Mouse (Mus musculus): ENCODE results near the gene Sf3b1. TPM values are rescaled to one million over a fixed set of nuclear protein-coding genes. Genes with fewer than 3 reads are reported as not detected.

Sf3b1 gene
- polyA plus RNA-seq, 1 experiment from 2014 or later = 171 TPM

DNA sequence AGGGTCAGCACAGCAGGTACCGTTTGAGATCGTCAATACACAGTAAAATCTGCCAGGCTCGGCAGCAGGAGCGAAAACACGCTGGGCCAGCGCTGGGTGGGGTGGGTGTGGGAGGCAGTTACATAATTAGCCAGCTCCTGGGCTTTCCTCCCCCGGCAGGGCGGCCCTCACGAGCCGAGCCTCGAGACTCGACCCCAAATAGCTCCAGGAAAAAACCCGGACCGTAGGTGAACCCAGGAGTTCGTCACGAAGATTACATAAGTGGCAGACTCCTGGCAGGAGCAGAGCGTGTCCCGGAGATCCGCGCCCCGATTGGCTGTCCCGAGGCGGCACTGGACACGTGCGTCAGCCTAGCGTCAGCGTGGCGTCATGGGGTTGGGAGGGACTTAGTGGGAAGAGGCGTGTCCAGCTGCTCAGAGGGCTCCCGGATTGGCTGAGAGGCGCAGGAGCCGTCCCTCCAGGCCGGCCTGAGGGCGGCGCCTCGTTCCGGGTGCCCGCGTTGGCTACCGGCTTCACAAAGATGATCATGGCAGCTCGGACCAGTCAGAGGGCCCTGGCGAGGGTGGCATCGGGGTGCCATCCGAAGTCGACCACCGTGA is 25.2 kb upstream of the Sf3b1 start, which contains the start of gene Coq10b:
Gene Coq10b (plus strand): TSS at position 416 of the 599 bp plus-strand sequence.
- ATAC-seq (ENCODE audit: low read depth) (peak; percentile 97), DNase-seq (peak; percentile 98)
- peak within 1 kb of the TSS; percentile 79 for H3K9ac ChIP-seq
- H3K27ac ChIP-seq = peak within 1 kb of the TSS; percentile 97
- no peaks in the 10 kb centered on the region; the same call in 1 of the 2 replicates for H3K9me3 ChIP-seq (replicated peaks)
- H3K4me1 ChIP-seq (replicated peaks) = peaks cover 42% of the 10 kb centered on the region
- peak within 1 kb of the TSS; percentile 87 for H3K4me2 ChIP-seq
- peaks cover 10% of the 10 kb centered on the region; the same call in 1 of the 2 replicates for H3K36me3 ChIP-seq
- peak within 1 kb of the TSS; percentile 78 for H3K4me3 ChIP-seq (replicated peaks)
- WGBS (ENCODE audit: insufficient replicate concordance) = under 1% methylated on average over 46 of the region's 46 CpGs
- no peaks in the 10 kb centered on the region for H3K27me3 ChIP-seq

DNA sequence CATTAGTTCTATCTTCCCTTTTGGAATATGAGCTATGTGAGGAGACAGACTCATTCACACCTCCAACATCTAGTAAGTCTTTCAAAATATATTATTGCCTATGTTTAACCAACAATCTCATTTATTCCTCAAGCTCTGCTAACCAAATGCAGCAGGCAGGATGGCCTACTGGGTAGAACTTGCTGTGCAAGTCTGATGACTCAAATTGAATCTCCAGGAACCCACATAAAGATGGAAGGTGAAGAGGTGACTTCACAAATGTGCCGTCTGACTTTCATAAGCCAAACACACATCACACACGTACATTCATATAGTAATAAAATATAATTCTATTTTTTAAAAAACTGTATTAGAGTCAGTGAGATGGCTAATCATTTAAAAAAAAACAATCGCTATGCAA is 24.4 kb upstream of the Sf3b1 start:
- H3K27ac ChIP-seq = peak overlapping the region; percentile 97; the same call in 1 of the 2 replicates
- no peaks in the 10 kb centered on the region for H3K27me3 ChIP-seq
- ATAC-seq (ENCODE audit: low read depth) = no peak
- peaks cover 10% of the 10 kb centered on the region; the same call in 1 of the 2 replicates for H3K36me3 ChIP-seq
- peak overlapping the region; percentile 78 for H3K4me3 ChIP-seq (replicated peaks)
- peak overlapping the region; percentile 78 for H3K9ac ChIP-seq
- H3K4me2 ChIP-seq = peak overlapping the region; percentile 87
- peaks cover 35% of the 10 kb centered on the region for H3K4me1 ChIP-seq (replicated peaks)
- H3K9me3 ChIP-seq (replicated peaks) = no peaks in the 10 kb centered on the region; the same call in 1 of the 2 replicates
- DNase-seq = no peak
- WGBS (ENCODE audit: insufficient replicate concordance) = 66% methylated on average over 3 of the region's 3 CpGs

GRCm38 (mm10) chr1:55048841-55049587 is 21.7 kb upstream of the Sf3b1 start:
- H3K9me3 ChIP-seq (replicated peaks) = no peaks in the 10 kb centered on the region; the same call in 1 of the 2 replicates
- H3K27ac ChIP-seq = no peak overlapping the region
- no peak overlapping the region for H3K4me2 ChIP-seq
- DNase-seq = no peak
- H3K36me3 ChIP-seq = no peaks in the 10 kb centered on the region
- ATAC-seq (ENCODE audit: low read depth) = no peak
- no peak overlapping the region for H3K9ac ChIP-seq
- peaks cover 17% of the 10 kb centered on the region for H3K4me1 ChIP-seq (replicated peaks)
- no peaks in the 10 kb centered on the region for H3K27me3 ChIP-seq
- no peak overlapping the region for H3K4me3 ChIP-seq (replicated peaks)
- 51% methylated on average over 4 of the region's 4 CpGs for WGBS (ENCODE audit: insufficient replicate concordance)

GRCm38 (mm10) chr1:55043164-55043563 is 15.9 kb upstream of the Sf3b1 start:
- 55% methylated on average over 3 of the region's 3 CpGs for WGBS (ENCODE audit: insufficient replicate concordance)
- ATAC-seq (ENCODE audit: low read depth) = no peak

DNA sequence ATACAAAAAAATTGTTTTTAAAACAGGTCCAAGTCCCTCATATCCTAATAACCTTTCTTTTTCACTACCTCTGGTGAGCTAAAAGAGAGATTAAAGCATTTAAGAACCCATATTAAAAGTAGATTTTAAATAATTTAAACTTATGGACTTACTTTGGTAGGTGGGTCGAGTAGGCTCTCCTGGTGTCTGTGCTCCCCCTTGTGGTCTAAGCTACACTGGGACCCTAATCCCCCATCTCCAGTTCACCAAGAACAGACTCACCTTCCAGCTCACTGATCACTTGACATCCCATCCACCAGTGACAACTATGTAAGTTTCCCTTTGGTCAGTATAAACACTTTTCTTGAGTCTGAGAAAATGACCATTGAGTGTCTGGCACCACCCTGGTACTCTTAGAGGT is 15.0 kb upstream of the Sf3b1 start:
- ATAC-seq (ENCODE audit: low read depth) (no peak), DNase-seq (no peak)
- H3K4me3 ChIP-seq (replicated peaks) = no peak overlapping the region
- 0 out of 2 replicates have a peak, but pooled peaks cover 8% of the 10 kb centered on the region for H3K9me3 ChIP-seq (replicated peaks)
- H3K36me3 ChIP-seq = no peaks in the 10 kb centered on the region
- H3K9ac ChIP-seq = no peak overlapping the region
- H3K4me1 ChIP-seq (replicated peaks) = no peaks in the 10 kb centered on the region
- no peak overlapping the region for H3K4me2 ChIP-seq
- no peaks in the 10 kb centered on the region for H3K27me3 ChIP-seq
- 59% methylated on average over 1 of the region's 1 CpGs for WGBS (ENCODE audit: insufficient replicate concordance)
- no peak overlapping the region for H3K27ac ChIP-seq

More at GRCm38 (mm10) chr1:55043164-55043563, 15.9 kb upstream of the Sf3b1 start:
- Histone ChIP-seq H3K4me3 (replicated peaks) (no peak overlapping the region), H3K36me3 (no peaks in the 10 kb centered on the region), H3K9me3 (replicated peaks) (0 out of 2 replicates have a peak, but pooled peaks cover 8% of the 10 kb centered on the region), H3K9ac (no peak overlapping the region), H3K4me2 (no peak overlapping the region), H3K4me1 (replicated peaks) (no peaks in the 10 kb centered on the region), H3K27ac (no peak overlapping the region), H3K27me3 (no peaks in the 10 kb centered on the region)
- DNase-seq = no peak

GRCm38 (mm10) chr1:55041691-55042090 is 14.4 kb upstream of the Sf3b1 start:
- no peak overlapping the region for H3K4me3 ChIP-seq (replicated peaks)
- 78% methylated on average over 4 of the region's 4 CpGs for WGBS (ENCODE audit: insufficient replicate concordance)
- ATAC-seq (ENCODE audit: low read depth) = peak; percentile 68
- DNase-seq = no peak
- no peaks in the 10 kb centered on the region for H3K27me3 ChIP-seq
- H3K27ac ChIP-seq = no peak overlapping the region
- H3K9ac ChIP-seq = no peak overlapping the region
- no peaks in the 10 kb centered on the region for H3K4me1 ChIP-seq (replicated peaks)
- H3K36me3 ChIP-seq = no peaks in the 10 kb centered on the region
- no peak overlapping the region for H3K4me2 ChIP-seq
- H3K9me3 ChIP-seq (replicated peaks) = 0 out of 2 replicates have a peak, but pooled peaks cover 8% of the 10 kb centered on the region

GRCm38 (mm10) chr1:55039944-55040343 is 12.7 kb upstream of the Sf3b1 start:
- 85% methylated on average over 1 of the region's 1 CpGs for WGBS (ENCODE audit: insufficient replicate concordance)
- H3K36me3 ChIP-seq = no peaks in the 10 kb centered on the region
- H3K27ac ChIP-seq = no peak overlapping the region
- H3K9ac ChIP-seq = no peak overlapping the region
- H3K9me3 ChIP-seq (replicated peaks) = 0 out of 2 replicates have a peak, but pooled peaks cover 8% of the 10 kb centered on the region
- H3K4me3 ChIP-seq (replicated peaks) = no peak overlapping the region
- no peak for ATAC-seq (ENCODE audit: low read depth)
- no peak for DNase-seq
- H3K4me1 ChIP-seq (replicated peaks) = no peaks in the 10 kb centered on the region
- H3K4me2 ChIP-seq = no peak overlapping the region
- H3K27me3 ChIP-seq = no peaks in the 10 kb centered on the region

- Histone ChIP-seq H3K9me3 (replicated peaks) (no peaks in the 10 kb centered on the region), H3K4me3 (replicated peaks) (no peak overlapping the region), H3K4me2 (no peak overlapping the region), H3K9ac (no peak overlapping the region), H3K36me3 (no peaks in the 10 kb centered on the region), H3K4me1 (replicated peaks) (peaks cover 47% of the 10 kb centered on the region), H3K27me3 (no peaks in the 10 kb centered on the region), H3K27ac (peak overlapping the region; percentile 44)
- ATAC-seq (ENCODE audit: low read depth) = peak; percentile 56
- peak; percentile 18 for DNase-seq
These were observed 3.9 kb upstream of the Sf3b1 start for GRCm38 (mm10) chr1:55031026-55031779.

- Histone ChIP-seq H3K4me3 (replicated peaks) (peak overlapping the region; percentile 43), H3K4me2 (peak overlapping the region; percentile 63), H3K9me3 (replicated peaks) (no peaks in the 10 kb centered on the region), H3K27ac (peak overlapping the region; percentile 74), H3K36me3 (no peaks in the 10 kb centered on the region), H3K4me1 (replicated peaks) (peaks cover 59% of the 10 kb centered on the region), H3K9ac (peak overlapping the region; percentile 67; the same call in 1 of the 2 replicates), H3K27me3 (no peaks in the 10 kb centered on the region)
- no peak for ATAC-seq (ENCODE audit: low read depth)
- no peak for DNase-seq
- WGBS (ENCODE audit: insufficient replicate concordance) = 42% methylated on average over 4 of the region's 4 CpGs
These were observed 2.2 kb upstream of the Sf3b1 start for GRCm38 (mm10) chr1:55029446-55029845.

GRCm38 (mm10) chr1:55028512-55029249 is 1.4 kb upstream of the Sf3b1 start:
- H3K9me3 ChIP-seq (replicated peaks) = no peaks in the 10 kb centered on the region
- H3K36me3 ChIP-seq = no peaks in the 10 kb centered on the region; the same call in 1 of the 2 replicates
- WGBS (ENCODE audit: insufficient replicate concordance) = 30% methylated on average over 11 of the region's 11 CpGs
- H3K27me3 ChIP-seq = no peaks in the 10 kb centered on the region
- ATAC-seq (ENCODE audit: low read depth) (no peak), DNase-seq (peak; percentile 22)
- H3K4me1 ChIP-seq (replicated peaks) = peaks cover 67% of the 10 kb centered on the region
- H3K9ac ChIP-seq = peak overlapping the region; percentile 67
- H3K4me3 ChIP-seq (replicated peaks) = peak overlapping the region; percentile 43
- H3K27ac ChIP-seq = peak overlapping the region; percentile 74
- H3K4me2 ChIP-seq = peak overlapping the region; percentile 63
